Mouse (Mus musculus) layer of hippocampus, adult 9-11 months (tissue): ENCODE results near the gene Oasl1.
"Not testable (repeated sequence)": the region's sequence is repeated elsewhere in the genome, so short reads cannot be mapped to it uniquely, and the experiment has no call there.

Experiments used
- DNase-seq: peaks from one replicate; pipeline ENCODE4 v3.0.0; 2022

Oasl1 gene

GRCm38 (mm10) chr5:114926753-114927152 is 3.7 kb downstream of the Oasl1 start:
- DNase-seq, result no peak

DNA sequence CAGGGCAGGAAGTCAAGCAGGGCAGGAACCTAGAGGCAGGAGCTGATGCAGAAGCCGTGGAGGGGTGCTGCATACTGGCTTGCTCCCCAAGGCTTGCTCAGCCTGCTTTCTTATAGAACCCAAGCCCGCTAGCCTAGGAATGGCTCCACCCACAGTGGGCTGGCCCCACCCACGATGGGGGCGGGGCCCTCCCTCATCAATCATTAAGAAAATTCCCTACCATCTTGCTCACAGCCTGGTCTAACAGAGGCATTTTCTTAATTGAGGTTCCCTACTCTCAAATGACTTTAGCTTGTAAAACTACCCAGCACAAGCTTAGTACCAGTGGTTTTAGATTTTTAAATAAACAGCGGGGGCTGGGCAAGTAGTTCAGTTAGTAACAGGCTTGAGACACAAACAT is 8.6 kb downstream of the Oasl1 start:
- no peak for DNase-seq

DNA sequence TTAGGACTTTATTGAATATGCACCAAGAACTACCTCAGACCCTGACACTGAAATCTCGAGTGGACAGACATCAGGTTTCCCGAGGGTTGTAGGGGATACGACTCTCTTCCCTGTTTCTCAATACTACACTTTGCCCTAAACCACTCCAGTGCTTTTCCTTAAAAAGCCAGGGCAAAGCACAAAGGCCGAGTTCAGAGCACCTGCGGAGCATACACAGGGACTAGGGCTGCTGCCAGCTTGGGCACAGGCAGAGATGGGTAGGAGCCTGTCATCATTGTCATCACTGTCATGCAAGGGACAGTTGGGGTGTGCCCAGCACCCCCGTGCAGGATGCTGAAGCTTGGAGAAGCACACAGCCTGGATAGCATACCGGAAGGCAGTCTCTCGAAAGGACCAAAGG is 10.2 kb downstream of the Oasl1 start:
- no peak for DNase-seq

- DNase-seq, result no peak
Measured at GRCm38 (mm10) chr5:114935838-114936237, 12.8 kb downstream of the Oasl1 start.

GRCm38 (mm10) chr5:114941138-114941537 is 18.1 kb downstream of the Oasl1 start:
- DNase-seq, result not testable (repeated sequence)

- peak; percentile 88 for DNase-seq
Measured at GRCm38 (mm10) chr5:114942074-114942765, 19.2 kb downstream of the Oasl1 start, which contains the start of gene 2210016L21Rik. Gene 2210016L21Rik, plus strand, starts transcription at chr5:114942158.

DNA sequence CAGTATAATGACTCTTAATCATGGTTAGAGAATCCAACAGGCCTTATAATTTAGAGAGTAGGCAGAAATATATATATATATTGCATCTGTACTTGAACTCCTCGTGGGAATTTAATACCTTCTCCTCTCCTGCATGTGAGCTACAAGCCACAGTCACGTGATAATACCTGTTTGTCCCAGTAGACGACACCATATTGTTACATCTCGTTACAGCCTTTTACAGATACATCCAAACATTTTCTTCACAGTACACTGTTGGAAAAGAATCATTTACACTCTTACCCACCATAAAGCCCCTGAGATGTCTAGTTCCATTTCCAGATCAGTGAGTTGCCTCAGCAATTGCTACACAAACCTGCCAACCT is 19.7 kb downstream of the Oasl1 start:
- DNase-seq, result no peak

DNA sequence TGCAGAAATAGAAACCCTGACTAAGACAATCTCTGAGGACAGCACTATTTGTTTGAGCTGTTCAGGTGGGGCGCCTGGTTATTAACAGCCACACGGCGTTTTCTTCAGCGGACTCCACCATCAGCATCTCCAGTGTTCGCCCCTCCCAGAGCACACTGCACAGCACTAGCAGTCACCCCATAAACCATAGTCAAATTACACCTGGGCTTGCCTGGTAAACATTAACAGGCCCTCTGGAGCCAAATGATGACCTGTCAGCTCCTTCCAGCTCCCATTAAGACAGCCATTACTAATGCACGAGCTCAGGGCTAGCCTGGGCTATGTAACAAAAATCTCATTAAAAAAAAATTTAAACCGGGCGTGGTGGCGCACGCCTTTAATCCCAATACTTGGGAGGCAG is 22.0 kb downstream of the Oasl1 start:
- no peak for DNase-seq

DNA sequence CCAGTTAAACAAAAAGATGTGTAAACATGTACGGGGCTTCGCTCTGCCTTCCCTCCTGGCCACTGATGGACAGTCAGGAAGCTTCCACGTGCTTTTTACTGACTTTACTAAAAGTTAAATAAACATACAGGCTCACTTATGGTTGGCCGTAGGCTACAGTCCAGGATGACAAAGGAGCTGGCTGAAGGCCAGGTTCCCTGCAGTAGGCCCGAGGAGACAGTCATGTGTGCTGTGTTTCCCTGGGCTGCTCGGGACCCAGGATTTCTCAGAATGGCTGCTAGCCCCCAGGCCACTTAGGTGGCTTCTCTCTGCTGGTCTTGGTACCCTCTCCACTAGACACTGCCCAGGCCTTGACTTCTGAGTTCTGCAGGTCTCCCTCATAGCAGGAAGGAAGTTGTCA is 25.9 kb downstream of the Oasl1 start:
- DNase-seq, result no peak

GRCm38 (mm10) chr5:114949316-114949715 is 26.3 kb downstream of the Oasl1 start:
- DNase-seq, result no peak

- DNase-seq, result no peak
Measured at GRCm38 (mm10) chr5:114949812-114950211, 26.8 kb downstream of the Oasl1 start.

GRCm38 (mm10) chr5:114950669-114951068 is 27.6 kb downstream of the Oasl1 start:
- DNase-seq, result no peak

DNA sequence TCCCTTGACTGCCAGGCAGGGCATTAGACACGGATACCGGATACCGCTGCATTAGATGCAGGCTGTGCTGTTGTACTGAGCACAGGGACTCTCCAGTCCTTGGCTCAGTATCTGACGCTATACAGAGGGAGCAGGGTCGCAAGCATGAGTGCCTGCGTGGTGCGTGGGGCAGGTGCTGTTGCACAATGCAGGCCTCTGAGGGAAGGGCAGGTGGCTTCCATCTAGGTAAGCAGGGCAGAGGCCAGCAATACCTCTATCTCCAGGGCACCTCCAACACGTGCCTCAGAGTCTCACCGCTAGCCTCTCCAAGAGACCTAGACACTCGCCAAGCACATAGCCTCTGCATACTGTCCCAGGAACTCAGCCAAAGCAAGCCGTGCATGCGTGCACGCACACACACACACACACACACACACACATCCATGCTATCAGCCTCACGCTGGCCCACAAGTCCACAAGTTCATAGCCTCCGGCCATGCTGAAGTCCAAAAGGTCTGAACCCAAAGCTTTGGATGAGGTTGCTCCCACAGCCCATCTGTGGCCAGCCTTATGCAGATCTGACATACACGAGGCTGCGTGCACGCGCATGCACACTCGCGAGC is 28.3 kb downstream of the Oasl1 start:
- no peak for DNase-seq

GRCm38 (mm10) chr5:114953326-114953725 is 30.3 kb downstream of the Oasl1 start:
- DNase-seq, result no peak

DNA sequence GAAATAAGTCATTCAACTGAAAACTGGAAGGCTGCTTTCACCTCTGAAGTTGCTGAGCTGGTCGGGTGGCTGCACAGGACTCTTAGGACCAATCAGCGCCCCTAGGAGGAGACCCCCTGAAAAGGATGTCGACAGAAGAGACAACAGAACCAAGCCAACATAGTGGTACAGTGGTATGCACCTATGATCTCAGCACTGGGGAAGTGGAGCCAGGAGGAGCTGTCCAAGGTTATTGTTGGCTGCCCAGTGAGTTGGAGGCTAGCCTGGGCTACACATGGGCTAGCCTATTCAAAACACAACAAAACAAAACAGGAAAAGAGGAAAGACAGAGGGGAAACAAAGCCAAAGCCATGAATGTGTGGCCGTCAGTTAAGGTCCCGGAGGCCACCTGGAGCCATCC is 35.0 kb downstream of the Oasl1 start:
- no peak for DNase-seq

- DNase-seq, result no peak
Measured at GRCm38 (mm10) chr5:114961590-114962360, 38.7 kb downstream of the Oasl1 start.

GRCm38 (mm10) chr5:114964315-114964966 is 41.4 kb downstream of the Oasl1 start:
- no peak for DNase-seq

- DNase-seq, result no peak
Measured at GRCm38 (mm10) chr5:114964967-114965898, 42.2 kb downstream of the Oasl1 start.

DNA sequence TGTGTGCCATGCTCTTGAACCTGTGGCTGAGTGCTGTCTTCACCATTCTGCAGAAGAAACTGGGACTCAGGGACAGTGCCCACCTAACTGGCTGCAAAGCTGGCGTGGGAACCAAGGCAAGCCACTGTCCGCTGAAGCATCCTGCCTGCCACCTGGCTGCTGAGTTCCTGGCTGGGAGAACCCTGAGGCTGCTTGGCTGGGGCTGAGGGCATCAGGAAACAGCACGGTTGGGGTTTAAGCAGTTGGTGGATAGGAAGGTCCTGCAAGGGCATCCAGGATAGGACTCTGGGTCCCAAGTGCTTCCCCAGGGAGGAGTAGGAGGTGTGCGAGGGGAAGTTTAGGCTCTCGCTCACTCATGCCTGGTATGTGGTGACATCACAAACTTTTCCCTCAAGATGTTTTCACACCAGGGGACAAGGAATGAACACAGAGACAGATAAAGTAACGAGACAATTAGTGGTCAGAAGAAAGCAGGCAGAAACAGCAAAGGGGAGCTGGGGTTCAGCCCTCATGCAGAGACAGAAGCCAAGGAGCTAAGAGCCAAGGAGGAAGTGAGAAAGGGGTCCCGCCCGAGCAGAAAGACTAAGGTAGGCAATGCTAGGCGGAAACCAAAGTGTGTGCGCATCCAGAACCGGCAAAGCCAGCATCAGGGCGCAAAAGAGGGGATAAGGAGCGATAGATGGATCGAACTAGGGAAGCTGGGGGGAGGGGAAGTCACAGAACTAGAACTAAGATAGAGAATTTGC is 44.7 kb downstream of the Oasl1 start:
- no peak for DNase-seq

DNA sequence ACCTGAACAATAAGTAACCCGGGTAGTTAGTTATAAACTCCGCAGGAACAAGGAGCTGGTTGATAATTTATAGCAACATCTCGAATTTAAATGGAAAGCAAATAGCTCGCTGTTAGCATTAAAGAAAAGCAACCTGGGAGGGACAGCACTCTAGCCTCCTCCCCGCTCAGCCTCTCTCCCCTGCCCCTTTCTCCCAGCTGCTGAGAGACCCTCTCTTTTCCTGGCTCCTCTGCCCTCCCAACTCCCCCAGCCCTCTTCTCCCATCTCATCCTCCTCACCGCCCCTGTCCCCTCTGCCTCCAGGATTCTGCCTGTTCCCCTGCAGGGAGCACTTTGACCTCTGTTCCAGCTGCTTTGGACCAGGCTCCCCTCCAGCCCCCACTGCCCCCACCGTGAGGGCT is 45.6 kb downstream of the Oasl1 start:
- no peak for DNase-seq

DNA sequence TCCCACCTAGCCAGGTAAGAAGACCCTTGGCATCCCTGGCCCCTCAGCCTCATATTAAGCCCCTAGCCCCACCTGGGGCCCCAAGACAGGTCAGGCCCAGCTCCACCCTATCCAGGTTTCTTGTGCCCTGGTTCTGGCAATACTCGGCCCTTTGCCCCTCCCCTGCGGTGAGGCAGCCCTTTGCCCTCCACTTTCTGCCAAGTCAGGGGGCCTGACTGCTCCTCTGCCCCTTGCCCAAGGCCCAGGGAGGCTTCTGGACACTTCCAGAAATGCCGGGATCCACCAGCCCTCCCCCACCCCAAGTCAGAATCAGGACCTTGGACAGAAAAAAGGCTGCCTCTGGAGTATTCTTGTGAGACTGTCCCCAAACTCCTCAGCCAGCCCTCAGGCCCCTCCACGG is 46.0 kb downstream of the Oasl1 start:
- no peak for DNase-seq
